Mouse (Mus musculus) limb, embryonic 15.5 days (tissue): ENCODE results near the gene Atf6b. TPM values are rescaled to one million over a fixed set of nuclear protein-coding genes. Genes with fewer than 3 reads are reported as not detected.

Experiments
- ATAC-seq: fragments of 200-750 bp; cut with Nextera tagmentation; 2 replicates; pipeline ENCODE4 v1.8.0; 2017; ENCODE audit warnings: low read depth, moderate TSS enrichment; ENCODE audit not compliant: insufficient number of reproducible peaks, low FRiP score, low TSS enrichment
- H3K27ac ChIP-seq: fragments of 300-500 bp; sonication (generic); 2 replicates; pipeline ENCODE4 v1.5.1; 2015; ENCODE audit warnings: moderate library complexity, mild to moderate bottlenecking, inconsistent platforms
- H3K27me3 ChIP-seq: fragments of 300-500 bp; sonication (generic); 2 replicates; pipeline ENCODE4 v1.6.1; 2015; ENCODE audit warnings: inconsistent platforms
- H3K36me3 ChIP-seq: fragments of 300-500 bp; sonication (generic); 2 replicates; pipeline ENCODE4 v1.6.1; 2015; ENCODE audit warnings: inconsistent platforms
- H3K4me1 ChIP-seq: fragments of 300-500 bp; sonication (generic); 2 replicates; pipeline ENCODE4 v1.6.1; 2015; ENCODE audit warnings: inconsistent platforms
- H3K4me2 ChIP-seq: fragments of 300-500 bp; sonication (generic); 2 replicates; pipeline ENCODE4 v1.6.1; 2015; ENCODE audit warnings: mild to moderate bottlenecking, inconsistent platforms
- H3K4me3 ChIP-seq: fragments of 300-500 bp; sonication (generic); 2 replicates; pipeline ENCODE4 v1.5.1; 2015; ENCODE audit warnings: mild to moderate bottlenecking, inconsistent platforms
- H3K9ac ChIP-seq: fragments of 300-500 bp; sonication (generic); 2 replicates; pipeline ENCODE4 v1.6.1; 2015; ENCODE audit warnings: inconsistent platforms
- H3K9me3 ChIP-seq: fragments of 300-500 bp; sonication (generic); 2 replicates; pipeline ENCODE4 v1.6.1; 2016; ENCODE audit warnings: inconsistent platforms
- WGBS: fragments of 180-500 bp; shearing (Covaris S2); methylation state at CpG from one replicate; pipeline ENCODE4 v1.1.7; 2015; 5-methylcytosine and 5-hydroxymethylcytosine counted together
- polyA plus RNA-seq: library from polyadenylated mRNA; unstranded; fragments of >200 nt; fragmentation: Nextera tagmentation; extraction: Ambion mirVana; gene quantifications from 2 replicates; pipeline ENCODE4 v1.2.1, GENCODE M21; 2015

Atf6b gene
- polyA plus RNA-seq, 1 experiment from 2014 or later = 88.3 TPM

DNA sequence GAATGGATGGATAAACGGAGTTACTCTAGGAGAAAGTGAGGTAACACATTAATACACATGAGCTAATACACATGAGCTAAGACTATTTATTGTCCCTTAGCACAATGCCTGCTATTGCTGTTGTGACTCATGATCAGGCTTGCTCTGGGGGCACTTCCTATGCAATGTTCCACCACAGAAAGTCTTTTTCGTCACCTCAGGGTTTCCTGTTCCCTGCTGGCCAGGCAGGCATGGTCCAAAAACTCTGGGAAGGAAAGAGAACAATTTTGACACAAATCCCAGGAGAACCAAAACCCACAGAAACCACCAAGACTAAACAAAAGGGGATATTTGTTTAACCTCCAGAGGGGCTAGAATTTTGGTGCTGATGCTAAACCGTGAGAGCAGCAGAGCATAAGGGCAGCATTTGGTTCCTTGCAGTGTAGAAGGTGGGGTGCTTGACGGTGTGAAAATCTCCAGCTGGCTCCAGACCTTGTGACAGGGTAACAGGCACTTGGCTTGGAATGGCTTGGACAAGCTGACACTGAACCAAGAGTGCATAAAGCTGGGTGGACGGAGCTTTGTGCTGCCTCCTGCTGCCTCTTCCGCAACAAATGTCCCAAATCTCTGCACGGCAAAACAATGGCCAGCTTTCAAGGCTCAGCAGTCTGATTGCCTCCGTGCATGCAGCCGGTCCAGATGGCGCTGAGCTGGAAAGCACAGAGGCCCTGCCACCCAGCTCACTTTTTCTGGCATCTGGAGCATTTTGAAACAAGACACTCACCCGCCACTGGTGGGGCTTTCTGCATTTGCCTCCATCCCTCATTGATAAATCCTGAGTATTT lies 6.0 kb upstream of the Atf6b start:
- no peak overlapping the region for H3K4me3 ChIP-seq
- 16% methylated on average over 11 of the region's 11 CpGs for WGBS
- H3K27ac ChIP-seq = peak overlapping the region; percentile 70
- ATAC-seq = no peak
- no peaks in the 10 kb centered on the region for H3K27me3 ChIP-seq
- no peaks in the 10 kb centered on the region for H3K9me3 ChIP-seq
- H3K9ac ChIP-seq = no peak overlapping the region
- peaks cover 27% of the 10 kb centered on the region for H3K4me1 ChIP-seq
- H3K36me3 ChIP-seq = peaks cover 3% of the 10 kb centered on the region; the same call in 1 of the 2 replicates
- no peak overlapping the region for H3K4me2 ChIP-seq

DNA sequence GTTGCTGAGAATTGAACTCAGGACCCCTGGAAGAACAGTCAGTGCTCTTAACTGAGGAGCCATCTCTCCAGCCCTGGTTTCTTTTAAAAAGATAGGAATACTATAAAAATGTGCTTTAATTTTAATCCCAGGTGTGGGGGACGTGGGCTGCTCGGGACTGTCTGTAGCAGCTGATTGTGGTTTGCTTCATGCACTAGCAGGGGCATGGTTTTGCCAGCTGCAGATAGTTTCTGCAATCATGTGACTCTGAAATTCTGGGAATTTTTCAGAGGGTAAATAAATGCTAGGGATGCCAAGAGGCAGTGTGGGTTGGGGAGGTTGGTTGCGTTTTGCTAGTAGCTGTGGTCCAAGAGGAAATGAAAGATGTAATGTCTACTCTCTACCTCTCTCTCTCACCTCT lies 5.0 kb upstream of the Atf6b start:
- peaks cover 3% of the 10 kb centered on the region; the same call in 1 of the 2 replicates for H3K36me3 ChIP-seq
- no peaks in the 10 kb centered on the region for H3K9me3 ChIP-seq
- H3K4me1 ChIP-seq = peaks cover 34% of the 10 kb centered on the region
- ATAC-seq = no peak
- H3K9ac ChIP-seq = no peak overlapping the region
- no peak overlapping the region for H3K27ac ChIP-seq
- H3K27me3 ChIP-seq = no peaks in the 10 kb centered on the region
- 58% methylated on average over 3 of the region's 3 CpGs for WGBS
- H3K4me3 ChIP-seq = no peak overlapping the region
- H3K4me2 ChIP-seq = no peak overlapping the region

- ATAC-seq = no peak
- no peak overlapping the region for H3K9ac ChIP-seq
- WGBS = 89% methylated on average over 4 of the region's 4 CpGs
Measured at GRCm38 (mm10) chr17:34643379-34643778, 3.6 kb upstream of the Atf6b start.

GRCm38 (mm10) chr17:34643944-34644343 lies 3.0 kb upstream of the Atf6b start:
- H3K4me1 ChIP-seq = peaks cover 46% of the 10 kb centered on the region
- H3K27ac ChIP-seq = 0 out of 2 replicates have a peak overlapping the region, but pooled peaks have one; percentile 50
- peak overlapping the region; percentile 66; the same call in 1 of the 2 replicates for H3K4me3 ChIP-seq
- H3K4me2 ChIP-seq = no peak overlapping the region
- no peak overlapping the region for H3K9ac ChIP-seq
- H3K36me3 ChIP-seq = peaks cover 3% of the 10 kb centered on the region
- no peaks in the 10 kb centered on the region for H3K9me3 ChIP-seq
- H3K27me3 ChIP-seq = no peaks in the 10 kb centered on the region
- ATAC-seq = no peak
- WGBS = 74% methylated on average over 10 of the region's 10 CpGs

More at GRCm38 (mm10) chr17:34643379-34643778, 3.6 kb upstream of the Atf6b start:
- Histone ChIP-seq H3K27me3 (no peaks in the 10 kb centered on the region), H3K4me1 (peaks cover 44% of the 10 kb centered on the region), H3K4me3 (no peak overlapping the region), H3K27ac (no peak overlapping the region), H3K4me2 (no peak overlapping the region), H3K36me3 (peaks cover 3% of the 10 kb centered on the region; the same call in 1 of the 2 replicates), H3K9me3 (no peaks in the 10 kb centered on the region)

- Histone ChIP-seq H3K27me3 (no peaks in the 10 kb centered on the region), H3K4me2 (peak within 1 kb of the TSS; percentile 72), H3K9ac (peak within 1 kb of the TSS; percentile 58), H3K4me3 (peak within 1 kb of the TSS; percentile 66), H3K4me1 (peaks cover 46% of the 10 kb centered on the region), H3K27ac (peak within 1 kb of the TSS; percentile 78), H3K36me3 (peaks cover 10% of the 10 kb centered on the region), H3K9me3 (no peaks in the 10 kb centered on the region)
- under 1% methylated on average over 16 of the region's 16 CpGs for WGBS
- peak; percentile 79 for ATAC-seq
Measured at GRCm38 (mm10) chr17:34644608-34645007, 2.3 kb upstream of the Atf6b start, which contains the start of gene Fkbpl. Fkbpl (plus strand) TSS chr17:34644764.

DNA sequence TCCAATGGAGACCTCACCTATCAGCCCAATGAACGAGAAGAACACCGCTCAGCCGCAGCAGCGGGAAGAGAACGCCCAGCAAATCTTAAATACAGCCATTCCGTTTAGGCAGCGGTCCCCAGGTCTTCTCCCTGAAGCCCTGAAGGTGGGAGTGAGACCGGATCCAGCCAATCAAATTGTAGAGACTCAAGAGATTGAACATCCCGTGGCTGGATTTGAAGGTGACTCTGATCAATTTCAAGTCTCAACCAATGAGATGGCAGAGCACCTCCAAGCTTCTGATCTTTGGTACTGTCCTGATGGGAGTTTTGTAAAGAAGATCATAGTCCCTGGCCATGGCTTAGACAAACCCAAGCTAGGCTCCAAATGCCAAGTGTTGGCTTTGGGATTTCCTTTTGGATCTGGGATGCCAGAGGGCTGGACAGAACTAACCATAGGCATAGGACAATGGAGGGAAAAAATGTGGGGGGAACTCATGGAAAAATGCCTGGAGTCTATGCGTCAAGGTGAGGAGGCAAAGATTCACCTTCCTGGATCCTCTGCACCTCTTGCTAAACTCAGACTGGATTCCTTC lies 1.6 kb upstream of the Atf6b start:
- H3K9me3 ChIP-seq = no peaks in the 10 kb centered on the region
- H3K4me3 ChIP-seq = peak overlapping the region; percentile 66
- H3K36me3 ChIP-seq = peaks cover 17% of the 10 kb centered on the region
- peaks cover 46% of the 10 kb centered on the region for H3K4me1 ChIP-seq
- H3K27ac ChIP-seq = peak overlapping the region; percentile 78; the same call in 1 of the 2 replicates
- H3K9ac ChIP-seq = peak overlapping the region; percentile 58
- 44% methylated on average over 10 of the region's 10 CpGs for WGBS
- peak overlapping the region; percentile 72 for H3K4me2 ChIP-seq
- no peaks in the 10 kb centered on the region for H3K27me3 ChIP-seq
- ATAC-seq = no peak

GRCm38 (mm10) chr17:34645831-34646511 lies 975 bp upstream of the Atf6b start:
- ATAC-seq = no peak
- no peak overlapping the region for H3K9ac ChIP-seq
- H3K9me3 ChIP-seq = no peaks in the 10 kb centered on the region
- no peak overlapping the region for H3K27ac ChIP-seq
- 86% methylated on average over 30 of the region's 30 CpGs for WGBS
- peaks cover 23% of the 10 kb centered on the region for H3K36me3 ChIP-seq
- H3K4me2 ChIP-seq = 0 out of 2 replicates have a peak overlapping the region, but pooled peaks have one; percentile 38
- H3K27me3 ChIP-seq = no peaks in the 10 kb centered on the region
- H3K4me1 ChIP-seq = peaks cover 39% of the 10 kb centered on the region
- H3K4me3 ChIP-seq = peak overlapping the region; percentile 100; the same call in 1 of the 2 replicates

GRCm38 (mm10) chr17:34648141-34648890 lies 1.4 kb downstream of the Atf6b start:
- no peak for ATAC-seq
- Histone ChIP-seq H3K9me3 (no peaks in the 10 kb centered on the region), H3K36me3 (peaks cover 47% of the 10 kb centered on the region), H3K4me3 (peak overlapping the region; percentile 100), H3K4me2 (peak overlapping the region; percentile 80; the same call in 1 of the 2 replicates), H3K27me3 (no peaks in the 10 kb centered on the region), H3K27ac (no peak overlapping the region), H3K4me1 (peaks cover 33% of the 10 kb centered on the region), H3K9ac (no peak overlapping the region; the same call in 1 of the 2 replicates)
- 81% methylated on average over 16 of the region's 16 CpGs for WGBS

DNA sequence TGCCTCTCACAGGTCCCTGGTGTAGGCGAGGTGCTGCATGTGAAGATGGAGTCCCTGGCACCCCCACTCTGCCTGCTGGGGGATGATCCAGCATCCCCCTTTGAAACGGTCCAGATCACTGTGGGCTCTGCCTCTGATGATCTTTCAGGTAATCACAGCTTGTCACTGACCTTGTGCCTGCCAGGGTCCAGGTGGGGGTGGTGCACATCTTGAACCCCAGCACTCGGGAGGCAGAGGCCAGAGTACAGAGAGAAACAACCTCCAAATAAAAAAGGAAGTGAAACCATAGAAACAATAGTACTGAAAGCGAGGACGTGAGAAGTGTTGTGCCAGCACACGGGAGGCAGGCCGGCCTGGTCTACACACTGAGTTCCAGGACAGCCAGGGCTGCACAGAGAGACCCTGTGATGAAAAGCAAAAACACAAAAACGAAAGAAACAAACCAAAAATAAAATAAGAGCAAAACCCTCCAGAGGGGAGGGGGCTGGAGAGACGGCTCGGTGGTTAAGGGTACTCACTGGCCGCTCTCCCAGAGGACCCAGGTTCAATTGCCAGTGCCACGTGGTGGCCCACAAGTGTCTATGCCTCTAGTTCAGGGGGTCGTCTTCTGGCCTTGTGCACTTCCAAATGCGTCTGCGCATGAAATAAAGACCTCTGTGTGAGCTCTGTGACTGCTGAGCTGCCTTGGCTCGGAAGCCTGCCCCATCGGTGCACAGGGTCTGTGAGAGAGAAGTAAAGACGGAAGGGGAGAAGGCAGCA lies 2.3 kb downstream of the Atf6b start:
- Histone ChIP-seq H3K27ac (no peak overlapping the region), H3K9me3 (no peaks in the 10 kb centered on the region), H3K4me1 (peaks cover 35% of the 10 kb centered on the region), H3K36me3 (peaks cover 55% of the 10 kb centered on the region), H3K9ac (no peak overlapping the region), H3K4me3 (no peak overlapping the region), H3K27me3 (no peaks in the 10 kb centered on the region), H3K4me2 (no peak overlapping the region)
- WGBS = 88% methylated on average over 18 of the region's 18 CpGs
- ATAC-seq = no peak

DNA sequence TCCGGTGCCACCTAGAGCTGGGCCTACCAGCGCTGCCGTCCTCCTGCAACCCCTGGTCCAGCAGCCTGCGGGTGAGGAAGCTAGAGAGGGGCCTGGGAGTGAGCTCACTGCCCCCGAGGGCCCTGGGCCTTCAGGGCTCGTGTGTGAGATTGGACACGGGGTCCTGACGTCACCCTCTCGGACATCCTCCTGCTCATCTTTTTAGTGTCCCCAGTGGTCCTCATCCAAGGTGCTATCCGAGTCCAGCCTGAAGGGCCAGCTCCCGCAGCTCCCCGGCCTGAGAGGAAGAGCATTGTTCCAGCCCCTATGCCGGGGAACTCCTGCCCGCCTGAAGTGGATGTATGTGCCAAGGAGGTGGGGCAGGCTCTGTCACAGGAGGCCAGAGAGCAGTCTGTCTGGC lies 3.8 kb downstream of the Atf6b start:
- H3K36me3 ChIP-seq = peaks cover 55% of the 10 kb centered on the region
- no peak for ATAC-seq
- no peak overlapping the region for H3K4me3 ChIP-seq
- H3K9me3 ChIP-seq = no peaks in the 10 kb centered on the region
- H3K4me2 ChIP-seq = no peak overlapping the region
- WGBS = 92% methylated on average over 14 of the region's 14 CpGs
- H3K27me3 ChIP-seq = no peaks in the 10 kb centered on the region
- H3K27ac ChIP-seq = no peak overlapping the region
- H3K9ac ChIP-seq = no peak overlapping the region
- H3K4me1 ChIP-seq = peaks cover 34% of the 10 kb centered on the region
